Mouse (Mus musculus): ENCODE results near the gene Mfap4. TPM values are rescaled to one million over a fixed set of nuclear protein-coding genes. Genes with fewer than 3 reads are reported as not detected.

Gene Mfap4
- total RNA-seq, 4 experiments from 2014 or later = 3.1 to 7.2 (median 4.4) TPM

- no peak for DNase-seq (ENCODE audit: low spot score in 2 of 2)
Observed at GRCm38 (mm10) chr11:61514953-61515352, 29.7 kb downstream of the Mfap4 start.

- DNase-seq (ENCODE audit: low spot score in 2 of 2) = no peak
Observed at GRCm38 (mm10) chr11:61517971-61518370, 32.7 kb downstream of the Mfap4 start.

GRCm38 (mm10) chr11:61518871-61519270 is 33.6 kb downstream of the Mfap4 start:
- no peak for DNase-seq (ENCODE audit: low spot score in 2 of 2)

GRCm38 (mm10) chr11:61519484-61520107 is 34.4 kb downstream of the Mfap4 start:
- no peak for DNase-seq (ENCODE audit: low spot score in 2 of 2)

GRCm38 (mm10) chr11:61526872-61527271 is 41.6 kb downstream of the Mfap4 start:
- DNase-seq (ENCODE audit: low spot score in 2 of 2) = no peak

- DNase-seq (ENCODE audit: low spot score in 2 of 2) = no peak
Observed at GRCm38 (mm10) chr11:61529268-61529713, 44.1 kb downstream of the Mfap4 start.

- no peak for DNase-seq (ENCODE audit: low spot score in 2 of 2)
Observed at GRCm38 (mm10) chr11:61532820-61533219, 47.6 kb downstream of the Mfap4 start.

- no peak for DNase-seq (ENCODE audit: low spot score in 2 of 2)
Observed at GRCm38 (mm10) chr11:61533571-61533970, 48.3 kb downstream of the Mfap4 start.

- no peak for DNase-seq (ENCODE audit: low spot score in 2 of 2)
Observed at GRCm38 (mm10) chr11:61535530-61535929, 50.3 kb downstream of the Mfap4 start.

GRCm38 (mm10) chr11:61536952-61537351 is 51.7 kb downstream of the Mfap4 start:
- no peak for DNase-seq (ENCODE audit: low spot score in 2 of 2)

- DNase-seq (ENCODE audit: low spot score in 2 of 2) = no peak
Observed at GRCm38 (mm10) chr11:61537362-61537761, 52.1 kb downstream of the Mfap4 start.

Other genes with a start within 250 kb of the Mfap4 start
- gene Aldh3a2, start 218.0 kb upstream of the Mfap4 start, total RNA-seq (2022) = 10 to 100 TPM in 3 of 4 experiments, 1 to 10 TPM in 1; 9.5 to 16.0 (median 13.4) TPM
- not detected for gene Slc47a2, start 142.6 kb upstream of the Mfap4 start, total RNA-seq (2022)
- 10 to 100 TPM; 13.9 to 19.3 (median 16.7) TPM for gene Slc47a1, start 107.1 kb upstream of the Mfap4 start, total RNA-seq (2022)
- under 1 TPM in 1 of 4 experiments, not detected in 3; 0.08 TPM for gene Rnf112, start 31.3 kb upstream of the Mfap4 start, total RNA-seq (2022)
- gene Mapk7, start 9.0 kb downstream of the Mfap4 start, total RNA-seq (2022) = 1 to 10 TPM; 2.0 to 4.6 (median 2.3) TPM
- gene B9d1, start 19.7 kb downstream of the Mfap4 start, total RNA-seq (2022) = 1 to 10 TPM; 2.9 to 7.2 (median 4.7) TPM
- gene Epn2, start 94.3 kb downstream of the Mfap4 start, total RNA-seq (2022) = 10 to 100 TPM; 18.3 to 23.2 (median 21.5) TPM
- gene Grap, start 167.8 kb downstream of the Mfap4 start, total RNA-seq (2022) = 1 to 10 TPM; 2.2 to 3.7 (median 3.2) TPM
- gene Fam83g, start 198.7 kb downstream of the Mfap4 start, total RNA-seq (2022) = 1 to 10 TPM in 1 of 4 experiments, under 1 TPM in 3; 0.36 to 1.0 (median 0.77) TPM
- gene Slc5a10, start 235.4 kb downstream of the Mfap4 start, total RNA-seq (2022) = not detected

Measured in gastrocnemius, adult 8-10 months (tissue).